Mouse (Mus musculus) limb, embryonic 13.5 days (tissue): Measurements from ENCODE around the gene Eaf1. TPM values are rescaled to one million over a fixed set of nuclear protein-coding genes. Genes with fewer than 3 reads are reported as not detected.

ENCODE experiments used
- ATAC-seq: fragments of 200-750 bp; cut with Nextera tagmentation; 2 replicates; pipeline ENCODE4 v1.8.0; 2017; ENCODE audit warnings: low read depth, moderate number of reproducible peaks, moderate TSS enrichment; ENCODE audit not compliant: low FRiP score
- H3K27ac ChIP-seq: fragments of 300-500 bp; sonication (generic); 2 replicates; pipeline ENCODE4 v1.5.1; 2015; ENCODE audit warnings: inconsistent platforms, mild to moderate bottlenecking, moderate library complexity
- H3K27me3 ChIP-seq: fragments of 300-500 bp; sonication (generic); 2 replicates; pipeline ENCODE4 v1.6.1; 2015; ENCODE audit warnings: mild to moderate bottlenecking, inconsistent platforms
- H3K36me3 ChIP-seq: fragments of 300-500 bp; sonication (generic); 2 replicates; pipeline ENCODE4 v1.6.1; 2015; ENCODE audit warnings: inconsistent platforms, mild to moderate bottlenecking, moderate library complexity
- H3K4me1 ChIP-seq: fragments of 300-500 bp; sonication (generic); 2 replicates; pipeline ENCODE4 v1.6.1; 2015; ENCODE audit warnings: inconsistent platforms
- H3K4me2 ChIP-seq: fragments of 300-500 bp; sonication (generic); replicated peaks from 2 replicates; pipeline ENCODE4 v1.6.1; 2015; ENCODE audit warnings: inconsistent platforms, mild to moderate bottlenecking, moderate library complexity
- H3K4me3 ChIP-seq: fragments of 300-500 bp; sonication (generic); 2 replicates; pipeline ENCODE4 v1.5.1; 2015; ENCODE audit warnings: moderate library complexity, mild to moderate bottlenecking, inconsistent platforms
- H3K9ac ChIP-seq: fragments of 300-500 bp; sonication (generic); 2 replicates; pipeline ENCODE4 v1.6.1; 2015; ENCODE audit warnings: mild to moderate bottlenecking, inconsistent platforms
- H3K9me3 ChIP-seq: fragments of 300-500 bp; sonication (generic); 2 replicates; pipeline ENCODE4 v1.6.1; 2016; ENCODE audit warnings: inconsistent platforms
- WGBS: fragments of 180-500 bp; shearing (Covaris S2); methylation state at CpG from one replicate; pipeline ENCODE4 v1.1.7; 2015; 5-methylcytosine and 5-hydroxymethylcytosine counted together
- polyA plus RNA-seq: library from polyadenylated mRNA; unstranded; fragments of >200 nt; fragmentation: Nextera tagmentation; extraction: Ambion mirVana; gene quantifications from 2 replicates; pipeline ENCODE4 v1.2.1, GENCODE M21; 2015

Eaf1 gene
- polyA plus RNA-seq, 1 experiment from 2014 or later: 24.0 TPM

DNA sequence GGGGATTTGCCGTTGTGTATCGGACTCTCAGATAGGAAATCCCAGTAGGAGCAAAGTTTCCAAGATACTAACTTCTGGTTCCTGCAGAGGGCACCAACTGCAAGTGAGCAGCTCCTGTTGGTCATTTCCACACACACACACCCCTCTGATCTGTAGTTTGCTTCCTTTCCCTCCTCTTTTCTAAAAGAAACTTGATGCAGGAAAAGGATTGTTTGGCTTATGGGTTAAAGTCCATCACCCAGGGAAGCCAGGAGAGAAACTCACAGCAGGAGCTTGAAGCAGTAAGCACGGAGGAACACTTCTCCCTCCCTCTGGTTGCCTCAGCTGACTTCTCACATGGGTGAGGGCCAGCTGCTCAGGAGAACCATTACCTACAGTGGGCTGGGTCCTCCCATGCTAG, 25.0 kb downstream of the Eaf1 start:
- Histone ChIP-seq H3K27ac (no peak overlapping the region), H3K4me1 (no peaks in the 10 kb centered on the region), H3K4me3 (no peak overlapping the region), H3K4me2 (no peak overlapping the region), H3K9ac (no peak overlapping the region), H3K27me3 (no peaks in the 10 kb centered on the region), H3K36me3 (no peaks in the 10 kb centered on the region), H3K9me3 (peaks cover 8% of the 10 kb centered on the region)
- ATAC-seq: no peak
- WGBS: 47% methylated on average over 3 of the region's 3 CpGs

DNA sequence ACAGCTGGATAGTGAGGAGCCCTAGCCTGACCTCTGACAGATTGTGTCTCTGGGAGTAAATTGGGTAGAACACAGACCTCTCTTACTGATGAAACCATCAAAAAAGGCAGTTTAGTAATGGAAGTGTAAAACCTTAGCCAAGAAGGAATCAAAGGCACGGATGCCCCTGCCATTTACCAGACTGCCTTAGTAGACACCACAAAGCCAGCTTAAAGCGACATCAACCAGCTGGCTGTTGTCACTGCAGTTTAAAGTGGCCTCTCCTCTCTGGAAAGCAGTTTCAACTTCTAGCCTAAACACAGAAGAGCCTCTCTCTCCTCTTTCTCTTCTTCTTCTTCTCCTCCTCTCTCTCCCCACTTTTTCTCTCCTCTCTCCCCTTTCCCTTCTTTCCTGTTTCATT, 27.1 kb downstream of the Eaf1 start:
- 73% methylated on average over 2 of the region's 2 CpGs for WGBS
- Histone ChIP-seq H3K27me3 (no peaks in the 10 kb centered on the region), H3K4me3 (no peak overlapping the region), H3K4me2 (no peak overlapping the region), H3K9me3 (no peaks in the 10 kb centered on the region), H3K9ac (no peak overlapping the region), H3K4me1 (no peaks in the 10 kb centered on the region), H3K27ac (no peak overlapping the region), H3K36me3 (no peaks in the 10 kb centered on the region)
- ATAC-seq: no peak

DNA sequence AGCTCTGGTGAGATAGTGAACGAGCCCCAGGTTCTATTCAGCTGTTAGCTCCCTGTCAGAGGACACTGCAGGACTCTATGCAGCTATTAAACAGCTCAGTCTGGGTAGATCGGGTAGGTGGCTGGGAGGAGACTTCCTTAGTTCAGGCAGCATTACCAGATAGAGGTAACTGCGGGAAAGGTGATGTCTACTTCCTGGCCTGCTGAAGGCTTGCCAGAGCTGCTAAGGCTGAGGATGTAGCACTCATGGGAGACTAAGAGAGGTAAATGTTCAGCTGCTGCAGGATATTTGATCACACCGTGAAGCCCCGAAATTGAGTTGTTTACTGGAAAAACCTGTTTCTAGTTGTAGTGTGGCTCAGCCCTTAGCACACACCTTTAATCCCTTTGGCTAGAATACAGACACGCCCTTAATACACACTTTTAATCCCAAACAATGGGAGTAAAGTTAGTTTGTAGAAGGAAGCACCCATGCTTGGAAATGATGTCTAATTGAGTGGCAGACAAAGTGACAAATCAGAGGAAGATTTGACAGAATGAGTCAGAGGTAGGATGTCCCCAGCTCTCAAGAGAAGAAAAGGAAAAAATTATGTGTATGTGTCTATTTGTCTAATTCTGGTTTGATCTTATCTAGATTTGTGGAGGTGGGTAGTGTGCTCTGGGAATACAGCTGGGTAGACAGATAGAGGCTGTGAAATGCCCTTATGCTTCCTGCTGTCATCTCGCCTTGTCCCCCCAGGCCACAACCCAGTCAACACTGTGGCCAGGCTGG, 31.0 kb downstream of the Eaf1 start:
- no peak for ATAC-seq
- Histone ChIP-seq H3K9ac (no peak overlapping the region), H3K4me1 (no peaks in the 10 kb centered on the region), H3K4me3 (no peak overlapping the region), H3K27me3 (no peaks in the 10 kb centered on the region), H3K27ac (no peak overlapping the region), H3K9me3 (no peaks in the 10 kb centered on the region), H3K36me3 (no peaks in the 10 kb centered on the region), H3K4me2 (no peak overlapping the region)
- WGBS: 70% methylated on average over 7 of the region's 7 CpGs

DNA sequence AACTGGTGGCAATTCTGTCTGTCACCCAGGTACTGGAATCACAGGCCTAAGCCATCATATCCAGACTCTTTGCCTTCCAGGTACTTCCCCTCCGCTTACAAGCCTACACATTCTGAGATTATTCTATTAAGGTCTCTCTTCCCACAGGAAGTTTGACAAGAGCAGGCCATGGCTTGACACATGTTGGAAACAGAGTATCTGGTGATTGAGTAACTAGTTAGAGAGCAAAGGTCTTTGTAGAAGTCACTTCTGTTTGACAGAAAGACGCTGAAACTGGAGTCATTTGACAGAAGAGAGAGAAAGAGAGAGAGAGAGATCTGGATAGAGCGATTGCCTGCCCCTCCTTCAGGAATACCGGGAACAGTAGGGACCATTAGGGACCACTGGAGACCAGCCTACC, 36.6 kb downstream of the Eaf1 start:
- no peak overlapping the region for H3K4me2 ChIP-seq
- H3K27ac ChIP-seq: no peak overlapping the region
- ATAC-seq: no peak
- no peaks in the 10 kb centered on the region for H3K9me3 ChIP-seq
- H3K4me3 ChIP-seq: no peak overlapping the region
- H3K9ac ChIP-seq: no peak overlapping the region
- H3K27me3 ChIP-seq: no peaks in the 10 kb centered on the region
- no peaks in the 10 kb centered on the region for H3K36me3 ChIP-seq
- H3K4me1 ChIP-seq: peaks cover 8% of the 10 kb centered on the region
- 87% methylated on average over 4 of the region's 4 CpGs for WGBS

DNA sequence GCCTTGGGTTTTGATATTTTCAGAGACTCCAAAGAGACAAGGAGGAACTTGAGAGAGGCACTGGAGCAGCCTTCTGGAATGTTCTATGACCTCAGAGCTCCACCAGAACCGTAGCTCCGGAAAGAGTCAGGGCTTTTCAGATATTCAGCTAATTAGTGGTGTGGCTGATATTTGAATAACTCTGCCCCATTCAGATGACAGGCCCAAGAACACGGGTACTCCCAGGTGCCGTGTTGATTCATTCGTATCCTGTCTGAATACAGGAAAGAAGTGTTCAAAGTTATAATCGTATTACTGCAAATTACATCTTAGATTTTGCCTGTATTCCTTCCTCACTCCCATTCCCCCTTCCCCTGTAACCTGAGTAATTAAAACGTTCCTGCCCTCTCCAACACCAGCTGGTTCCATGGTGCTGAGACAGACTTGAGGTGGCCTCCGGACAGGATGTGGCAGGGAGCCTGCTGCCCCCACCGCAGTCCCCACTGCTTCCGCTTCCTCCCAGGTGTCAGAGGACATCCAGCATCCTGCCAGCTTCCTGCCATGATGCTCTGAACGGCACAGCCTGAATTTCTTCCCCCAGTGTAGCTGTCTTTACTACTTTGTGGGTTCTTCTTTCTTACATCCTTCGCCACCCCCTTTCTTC, 37.4 kb downstream of the Eaf1 start:
- ATAC-seq: no peak
- Histone ChIP-seq H3K9me3 (no peaks in the 10 kb centered on the region), H3K4me1 (peaks cover 8% of the 10 kb centered on the region), H3K36me3 (no peaks in the 10 kb centered on the region), H3K4me3 (no peak overlapping the region), H3K27ac (no peak overlapping the region), H3K27me3 (no peaks in the 10 kb centered on the region), H3K4me2 (no peak overlapping the region), H3K9ac (no peak overlapping the region)
- WGBS: 49% methylated on average over 12 of the region's 12 CpGs

DNA sequence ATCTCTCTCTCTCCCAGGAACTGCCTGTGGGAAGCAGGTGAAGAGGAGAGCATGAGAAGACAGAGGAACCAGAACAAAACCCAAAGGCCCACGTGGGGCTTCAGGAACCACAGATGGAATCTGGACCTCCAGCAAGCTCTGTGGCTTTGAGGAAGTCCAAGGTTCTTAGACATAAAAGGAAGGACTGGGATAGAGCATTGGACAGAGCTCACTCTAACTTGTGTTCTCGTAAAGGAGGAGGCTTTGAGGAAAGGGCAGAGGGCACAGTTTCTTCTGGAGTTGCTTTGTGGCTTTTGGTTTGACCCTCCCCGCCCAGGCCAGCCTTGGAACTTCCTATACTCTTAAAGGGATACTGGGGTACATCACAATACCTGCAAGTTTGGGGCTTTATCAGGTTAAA, 38.5 kb downstream of the Eaf1 start:
- ATAC-seq: no peak
- Histone ChIP-seq H3K4me1 (peaks cover 8% of the 10 kb centered on the region), H3K4me2 (no peak overlapping the region), H3K4me3 (no peak overlapping the region), H3K27me3 (no peaks in the 10 kb centered on the region), H3K36me3 (no peaks in the 10 kb centered on the region), H3K9me3 (no peaks in the 10 kb centered on the region), H3K27ac (no peak overlapping the region), H3K9ac (no peak overlapping the region)
- 63% methylated on average over 3 of the region's 3 CpGs for WGBS

DNA sequence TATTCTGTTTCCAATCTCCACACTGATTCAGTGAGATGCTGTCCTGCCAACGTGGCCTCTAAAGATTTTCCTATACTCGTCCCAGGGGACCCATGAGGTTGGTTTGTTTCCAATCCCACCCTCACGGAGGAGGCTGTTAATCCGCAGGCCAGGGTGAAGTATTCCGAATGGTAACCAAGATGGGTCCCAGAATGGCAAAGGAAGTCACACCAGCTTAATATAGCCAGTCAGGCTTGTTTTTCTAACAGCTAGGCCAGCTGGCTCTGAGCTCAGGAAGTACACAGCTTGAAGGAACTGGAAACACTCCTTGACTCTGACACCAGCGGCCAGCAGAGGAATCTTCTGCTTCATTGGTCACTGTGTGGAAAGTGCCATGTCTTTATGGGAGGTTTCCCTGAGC, 43.1 kb downstream of the Eaf1 start:
- Histone ChIP-seq H3K36me3 (no peaks in the 10 kb centered on the region), H3K27ac (no peak overlapping the region), H3K4me2 (no peak overlapping the region), H3K27me3 (no peaks in the 10 kb centered on the region), H3K4me3 (no peak overlapping the region), H3K4me1 (no peaks in the 10 kb centered on the region), H3K9ac (no peak overlapping the region), H3K9me3 (no peaks in the 10 kb centered on the region)
- WGBS: 61% methylated on average over 6 of the region's 6 CpGs
- ATAC-seq: no peak

DNA sequence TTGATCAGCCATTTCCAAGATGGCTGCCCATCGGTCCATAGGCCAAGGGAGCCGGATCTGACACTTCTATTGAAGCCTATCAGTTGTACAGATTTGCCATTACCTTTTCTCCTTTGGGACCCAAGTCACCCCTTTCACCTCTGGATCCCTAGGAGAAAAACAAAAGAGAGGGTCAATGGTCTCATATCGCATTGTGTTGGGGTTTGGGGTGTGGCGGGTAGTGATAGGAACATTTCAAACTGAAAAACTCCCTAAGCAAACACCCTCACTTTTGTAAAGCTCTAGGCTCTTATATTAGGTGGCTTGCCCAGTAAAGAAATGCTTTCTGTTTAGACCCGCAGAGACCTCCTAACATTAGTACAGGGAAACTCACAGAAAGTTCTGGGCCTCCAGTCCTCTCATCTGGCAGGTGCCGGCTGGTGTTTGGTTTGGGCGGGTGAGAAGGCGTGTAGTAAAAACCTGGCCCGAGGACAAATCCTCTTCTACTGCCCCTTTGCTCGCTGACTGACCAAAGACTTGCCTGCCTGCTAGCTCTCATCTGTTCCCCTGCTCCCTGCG, 49.8 kb downstream of the Eaf1 start:
- Histone ChIP-seq H3K27me3 (no peaks in the 10 kb centered on the region), H3K4me3 (no peak overlapping the region), H3K36me3 (no peaks in the 10 kb centered on the region), H3K4me1 (no peaks in the 10 kb centered on the region), H3K4me2 (no peak overlapping the region), H3K9me3 (no peaks in the 10 kb centered on the region), H3K9ac (no peak overlapping the region), H3K27ac (no peak overlapping the region)
- ATAC-seq: no peak
- 77% methylated on average over 11 of the region's 11 CpGs for WGBS

DNA sequence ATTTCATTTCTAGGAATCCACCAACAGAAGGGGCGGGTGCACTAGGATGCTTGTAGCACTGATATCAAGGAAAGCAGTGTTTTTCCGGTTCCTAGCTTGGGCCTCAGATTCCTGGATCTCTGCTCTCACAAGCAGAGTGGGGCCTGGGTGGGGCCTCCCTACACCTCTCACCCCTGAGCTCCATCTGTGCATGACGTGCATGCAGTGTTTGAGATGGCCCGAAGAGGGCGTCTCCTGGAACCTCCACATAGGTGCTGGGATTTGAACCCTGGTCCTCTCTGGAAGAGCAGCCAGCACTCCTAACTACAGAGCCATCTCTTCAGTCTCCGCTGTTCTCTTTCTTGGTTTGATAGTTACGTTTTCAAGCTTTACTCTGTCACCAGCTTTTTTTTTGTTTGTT, 60.8 kb downstream of the Eaf1 start:
- H3K9me3 ChIP-seq: no peaks in the 10 kb centered on the region
- no peak for ATAC-seq
- no peak overlapping the region for H3K4me3 ChIP-seq
- no peaks in the 10 kb centered on the region for H3K36me3 ChIP-seq
- peaks cover 10% of the 10 kb centered on the region for H3K4me1 ChIP-seq
- no peak overlapping the region for H3K4me2 ChIP-seq
- no peak overlapping the region for H3K9ac ChIP-seq
- 87% methylated on average over 7 of the region's 7 CpGs for WGBS
- H3K27me3 ChIP-seq: no peaks in the 10 kb centered on the region
- no peak overlapping the region for H3K27ac ChIP-seq

DNA sequence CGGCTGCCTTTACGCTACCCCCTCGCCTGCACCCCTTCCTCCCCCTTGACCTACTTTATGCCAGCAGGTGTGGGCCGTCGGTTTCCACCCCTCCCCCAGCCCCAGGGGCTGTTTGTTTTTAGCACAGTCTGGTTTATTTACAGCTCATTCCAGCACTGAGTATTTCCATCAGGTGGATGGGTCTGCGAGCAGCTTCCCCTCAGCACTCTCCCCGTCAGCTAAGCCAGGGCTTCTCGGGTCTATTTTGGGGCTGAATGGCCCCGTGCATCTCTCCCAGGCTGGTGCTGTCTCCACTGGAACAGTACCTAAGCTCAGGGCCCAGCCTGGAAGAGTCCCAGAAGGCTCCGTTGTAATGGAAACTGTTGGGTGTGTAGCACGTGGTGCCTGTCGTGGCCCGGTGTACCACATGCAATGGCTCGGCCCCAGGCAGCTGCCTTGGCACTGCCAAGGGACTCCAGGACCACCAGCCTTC, 61.8 kb downstream of the Eaf1 start:
- Histone ChIP-seq H3K36me3 (no peaks in the 10 kb centered on the region), H3K4me1 (peaks cover 13% of the 10 kb centered on the region), H3K27ac (no peak overlapping the region), H3K9ac (no peak overlapping the region), H3K4me3 (no peak overlapping the region), H3K9me3 (no peaks in the 10 kb centered on the region), H3K4me2 (no peak overlapping the region), H3K27me3 (no peaks in the 10 kb centered on the region)
- WGBS: 41% methylated on average over 14 of the region's 14 CpGs
- ATAC-seq: 0 out of 2 replicates have a peak, but pooled peaks have one; percentile 28

DNA sequence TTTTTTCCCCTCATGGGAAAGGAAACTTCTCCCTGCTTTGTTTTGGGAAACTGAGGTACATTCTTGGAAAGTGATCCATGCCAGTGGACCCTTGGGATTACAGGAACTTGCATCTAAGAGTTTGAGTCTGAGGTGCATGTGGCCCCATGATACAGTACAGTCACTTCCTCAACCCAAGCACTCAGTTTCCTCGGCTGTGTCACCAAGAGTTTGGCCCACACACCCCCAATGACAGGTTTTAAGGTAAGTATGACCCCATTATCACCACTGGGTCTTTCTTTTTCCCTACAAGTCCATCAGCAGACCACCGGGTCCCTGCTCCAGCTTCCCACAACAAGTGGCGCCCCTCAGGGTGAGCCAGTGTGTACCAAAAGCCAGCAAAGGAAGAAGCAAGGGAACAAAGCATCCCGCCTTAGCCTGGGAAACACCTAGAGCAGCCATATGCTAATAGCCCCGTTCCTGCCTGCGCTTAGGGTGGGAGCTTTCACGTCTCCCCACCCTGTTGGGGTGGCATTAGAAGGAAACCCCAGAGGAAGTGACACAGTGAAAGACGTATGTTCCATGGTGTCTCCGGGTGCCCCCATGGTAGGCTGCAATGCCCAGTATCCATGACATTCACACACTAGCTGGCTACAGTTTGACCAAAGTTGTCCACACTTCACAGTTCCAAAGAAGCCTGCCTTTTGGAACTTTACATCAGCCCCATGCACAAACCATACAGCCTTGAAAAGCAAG, 62.5 kb downstream of the Eaf1 start:
- H3K9me3 ChIP-seq: no peaks in the 10 kb centered on the region
- no peaks in the 10 kb centered on the region for H3K36me3 ChIP-seq
- H3K4me2 ChIP-seq: no peak overlapping the region
- H3K27ac ChIP-seq: no peak overlapping the region
- ATAC-seq: no peak
- no peaks in the 10 kb centered on the region for H3K27me3 ChIP-seq
- H3K9ac ChIP-seq: no peak overlapping the region
- H3K4me3 ChIP-seq: no peak overlapping the region
- H3K4me1 ChIP-seq: peaks cover 16% of the 10 kb centered on the region
- 84% methylated on average over 9 of the region's 9 CpGs for WGBS

DNA sequence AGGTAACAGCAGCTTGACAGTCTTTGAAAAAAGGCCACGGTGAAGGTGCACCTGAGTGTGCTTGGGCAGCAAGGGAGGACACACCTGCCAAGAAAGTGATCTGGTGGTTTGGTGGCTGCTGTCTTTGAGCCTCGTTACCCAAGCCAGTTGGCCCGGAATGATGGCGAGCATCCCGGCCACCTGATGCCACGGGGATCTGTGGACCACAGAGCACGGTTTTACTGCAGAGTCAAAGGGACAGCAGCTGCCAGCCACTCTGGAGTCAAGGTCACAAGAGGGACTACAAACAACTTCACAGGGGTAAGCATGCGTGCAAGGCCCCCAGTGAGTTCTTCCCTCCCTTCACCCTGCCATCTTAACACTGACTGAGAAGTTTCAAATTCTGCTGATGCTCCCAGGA, 63.1 kb downstream of the Eaf1 start:
- no peaks in the 10 kb centered on the region for H3K36me3 ChIP-seq
- peaks cover 16% of the 10 kb centered on the region for H3K4me1 ChIP-seq
- no peak overlapping the region for H3K9ac ChIP-seq
- 70% methylated on average over 8 of the region's 8 CpGs for WGBS
- no peak for ATAC-seq
- no peaks in the 10 kb centered on the region for H3K9me3 ChIP-seq
- no peak overlapping the region for H3K4me2 ChIP-seq
- no peak overlapping the region for H3K4me3 ChIP-seq
- no peaks in the 10 kb centered on the region for H3K27me3 ChIP-seq
- H3K27ac ChIP-seq: no peak overlapping the region
